Mouse (Mus musculus) midbrain, embryonic 11.5 days (tissue): ENCODE data around the gene Usp19. TPM values are rescaled to one million over a fixed set of nuclear protein-coding genes. Genes with fewer than 3 reads are reported as not detected.
A peak's percentile ranks its signal among the peaks of the same experiment; 100 is the strongest.

Source experiments
- ATAC-seq: fragments of 200-750 bp; cut with Nextera tagmentation; 2 replicates; pipeline ENCODE4 v1.8.0; 2017; ENCODE audit warnings: moderate TSS enrichment, moderate library complexity; ENCODE audit not compliant: low FRiP score
- DNase-seq: peaks from one replicate; pipeline ENCODE4 v3.0.0; 2015; ENCODE audit warnings: low spot score; ENCODE audit errors: missing footprints
- H3K27ac ChIP-seq: fragments of 300-500 bp; sonication (generic); 2 replicates; pipeline ENCODE4 v1.5.1; 2014; ENCODE audit warnings: low read depth, low read length
- H3K27me3 ChIP-seq: fragments of 300-500 bp; sonication (generic); 2 replicates; pipeline ENCODE4 v1.6.1; 2014; ENCODE audit warnings: mild to moderate bottlenecking, low read length, moderate library complexity, mixed read lengths; ENCODE audit not compliant: control insufficient read depth, insufficient read depth
- H3K36me3 ChIP-seq: fragments of 300-500 bp; sonication (generic); 2 replicates; pipeline ENCODE4 v1.6.1; 2014; ENCODE audit warnings: mild to moderate bottlenecking, low read length, moderate library complexity, mixed read lengths; ENCODE audit not compliant: control insufficient read depth, insufficient read depth
- H3K4me1 ChIP-seq: fragments of 300-500 bp; sonication (generic); 2 replicates; pipeline ENCODE4 v1.6.1; 2014; ENCODE audit warnings: low read length; ENCODE audit not compliant: control insufficient read depth, insufficient read depth
- H3K4me2 ChIP-seq: fragments of 300-500 bp; sonication (generic); 2 replicates; pipeline ENCODE4 v1.6.1; 2014; ENCODE audit warnings: mild to moderate bottlenecking, moderate library complexity
- H3K4me3 ChIP-seq: fragments of 300-500 bp; sonication (generic); 2 replicates; pipeline ENCODE4 v1.5.1; 2014; ENCODE audit warnings: low read depth, low read length
- H3K9ac ChIP-seq: fragments of 300-500 bp; sonication (generic); 2 replicates; pipeline ENCODE4 v1.6.1; 2014; ENCODE audit warnings: low read length
- H3K9me3 ChIP-seq: fragments of 300-500 bp; sonication (generic); 2 replicates; pipeline ENCODE4 v1.6.1; 2016; ENCODE audit warnings: low read length; ENCODE audit not compliant: control insufficient read depth
- WGBS: fragments of 180-500 bp; shearing (Covaris S2); extraction: QIAGEN DNeasy Blood & Tissue Kit; methylation state at CpG from one replicate; pipeline ENCODE4 v1.1.7; 2014; 5-methylcytosine and 5-hydroxymethylcytosine counted together
- polyA plus RNA-seq: library from polyadenylated mRNA; unstranded; fragments of >200 nt; fragmentation: Nextera tagmentation; extraction: Ambion mirVana; gene quantifications from 2 replicates; pipeline ENCODE4 v1.2.1, GENCODE M21; 2014

Usp19 gene
- polyA plus RNA-seq: 62.2 and 63.0 TPM in 2 replicates

DNA sequence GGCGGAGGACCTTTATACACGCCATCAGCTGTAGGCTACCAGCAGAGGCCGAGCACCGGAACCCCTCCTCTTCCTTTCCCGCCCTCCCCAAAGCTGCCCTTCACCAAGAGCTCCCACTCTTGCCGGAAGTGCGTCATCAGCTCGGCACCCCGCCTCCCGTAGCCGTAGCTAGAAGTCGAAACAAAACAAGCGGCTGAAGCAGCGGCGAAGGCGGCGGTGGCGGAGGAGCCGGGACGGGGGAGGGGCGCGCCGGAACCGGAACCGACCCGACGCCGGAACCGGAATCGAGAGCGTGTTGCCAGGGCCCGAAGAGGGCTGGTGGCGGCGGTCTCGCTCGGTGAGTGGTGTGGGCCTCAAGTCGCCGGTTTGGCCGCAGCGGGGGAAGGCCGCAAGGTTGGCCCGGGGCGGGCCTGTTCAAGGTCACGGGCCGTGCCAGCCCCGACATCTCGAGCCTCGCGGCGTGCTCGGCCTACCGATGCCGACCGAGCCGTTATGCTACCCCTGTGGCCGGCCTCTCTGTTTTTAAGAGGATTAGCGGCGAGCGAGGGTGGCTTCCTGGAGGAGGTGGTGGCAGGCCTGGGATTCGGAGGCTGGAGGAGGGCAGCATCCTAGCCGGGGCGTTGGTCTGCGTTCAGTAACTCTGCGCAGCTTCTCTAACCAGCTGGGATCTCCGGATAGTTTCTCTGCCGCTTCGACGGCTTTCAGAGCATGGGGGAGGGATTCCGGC, at the start of gene Usp19:
Gene Usp19 (plus strand): TSS at position 44 of the 727 bp plus-strand sequence.
- ATAC-seq: peak; percentile 95
- under 1% methylated on average over 69 of the region's 69 CpGs for WGBS
- H3K4me2 ChIP-seq: peak within 1 kb of the TSS; percentile 68

DNA sequence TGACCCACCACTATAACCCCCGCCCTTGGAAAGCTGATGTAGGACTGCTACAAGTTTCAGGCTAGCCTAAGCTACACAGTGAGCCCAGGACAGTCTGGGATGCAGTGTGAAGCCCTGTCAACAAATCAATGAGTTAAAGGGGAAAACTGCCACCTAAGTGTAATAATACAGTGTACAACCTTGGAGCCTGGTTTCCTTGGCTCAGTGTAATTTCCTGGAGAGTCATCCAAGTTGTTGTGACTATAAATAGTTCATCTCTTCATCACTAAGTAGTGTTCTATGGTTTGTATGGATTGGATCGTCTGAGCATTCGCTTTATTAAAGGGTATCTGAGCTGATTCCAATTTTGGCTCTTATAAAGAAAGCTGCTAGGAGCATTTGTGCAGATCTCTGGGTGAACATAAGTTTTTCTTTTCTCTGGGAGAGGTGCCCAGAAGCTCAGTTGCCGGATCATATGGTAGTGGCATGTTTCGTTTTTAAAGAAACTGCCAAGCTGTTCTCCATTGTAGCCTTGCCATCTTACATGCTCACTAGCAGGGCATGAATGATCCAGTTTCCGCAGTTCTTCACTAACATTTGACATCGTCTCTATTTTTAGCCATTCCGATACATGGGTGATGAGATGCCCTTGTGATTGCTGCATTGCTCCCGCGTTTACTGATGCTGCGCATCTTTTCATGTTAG, 49.0 kb upstream of the Usp19 start:
- ATAC-seq (no peak), DNase-seq (peak; percentile 49)

More for the DNA sequence above, at the start of gene Usp19:
- peak within 1 kb of the TSS; percentile 99 for H3K4me3 ChIP-seq
- H3K27me3 ChIP-seq: no peaks in the 10 kb centered on the region
- peaks cover 15% of the 10 kb centered on the region for H3K4me1 ChIP-seq
- H3K9ac ChIP-seq: peak within 1 kb of the TSS; percentile 94
- peak within 1 kb of the TSS; percentile 92 for H3K27ac ChIP-seq
- DNase-seq: peak; percentile 99
- peaks cover 32% of the 10 kb centered on the region for H3K36me3 ChIP-seq
- no peaks in the 10 kb centered on the region for H3K9me3 ChIP-seq

DNA sequence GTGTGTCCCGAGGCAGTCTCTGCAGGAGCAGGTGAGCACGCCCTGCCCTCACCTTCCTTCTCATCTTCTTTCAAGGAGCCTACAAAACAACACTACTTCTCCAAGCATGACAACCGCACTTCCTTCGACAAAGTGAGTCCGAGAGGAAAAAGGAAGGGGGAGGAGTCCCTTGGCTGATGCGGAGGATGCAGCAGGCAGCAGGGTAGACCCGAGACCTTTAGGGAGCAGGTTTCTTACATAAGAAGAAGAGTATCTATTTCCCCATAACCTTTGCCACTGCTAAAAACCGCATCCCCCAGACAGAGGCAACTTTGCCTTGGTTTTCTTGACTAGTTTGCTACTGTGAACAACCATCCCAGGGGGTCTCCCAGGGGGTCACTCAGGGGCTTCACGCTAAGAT, 45.3 kb upstream of the Usp19 start:
- no peak for ATAC-seq
- WGBS: 73% methylated on average over 9 of the region's 9 CpGs
- Histone ChIP-seq H3K27ac (no peak overlapping the region), H3K9ac (no peak overlapping the region), H3K4me3 (no peak overlapping the region), H3K4me1 (peaks cover 17% of the 10 kb centered on the region), H3K27me3 (no peaks in the 10 kb centered on the region), H3K4me2 (no peak overlapping the region), H3K36me3 (no peaks in the 10 kb centered on the region), H3K9me3 (no peaks in the 10 kb centered on the region)
- peak; percentile 49 for DNase-seq

More for the DNA sequence above, 49.0 kb upstream of the Usp19 start:
- Histone ChIP-seq H3K4me2 (no peak overlapping the region), H3K36me3 (no peaks in the 10 kb centered on the region), H3K4me3 (no peak overlapping the region), H3K4me1 (peaks cover under 1% of the 10 kb centered on the region; the same call in 1 of the 2 replicates), H3K9ac (no peak overlapping the region), H3K27me3 (no peaks in the 10 kb centered on the region), H3K9me3 (no peaks in the 10 kb centered on the region), H3K27ac (no peak overlapping the region)
- 93% methylated on average over 11 of the region's 11 CpGs for WGBS

DNA sequence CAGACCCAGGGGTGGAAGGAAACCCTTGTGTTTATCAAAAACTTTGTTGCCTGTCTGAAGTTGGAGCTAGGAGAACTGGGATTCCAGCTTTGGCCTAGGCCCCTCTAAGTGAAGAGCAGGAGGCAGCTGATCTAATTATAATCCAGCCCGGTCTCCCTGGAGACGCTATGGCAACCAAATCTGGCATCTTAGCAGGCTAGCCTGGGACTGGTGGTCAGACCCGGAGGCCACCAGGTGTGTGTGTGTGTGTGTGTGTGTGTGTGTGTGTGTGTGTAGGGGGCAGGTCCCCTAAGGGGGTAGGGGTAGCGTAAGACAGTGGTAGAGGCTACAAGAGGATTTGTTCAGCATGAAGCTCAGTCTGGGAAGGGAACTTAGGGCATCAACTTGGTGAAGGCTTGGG, 40.5 kb upstream of the Usp19 start:
- DNase-seq (peak; percentile 99), ATAC-seq (peak; percentile 80)
- Histone ChIP-seq H3K27ac (peak overlapping the region; percentile 90), H3K9ac (peak overlapping the region; percentile 11; the same call in 1 of the 2 replicates), H3K27me3 (no peaks in the 10 kb centered on the region), H3K4me1 (peaks cover 37% of the 10 kb centered on the region), H3K4me3 (peak overlapping the region; percentile 12; the same call in 1 of the 2 replicates), H3K9me3 (no peaks in the 10 kb centered on the region), H3K4me2 (peak overlapping the region; percentile 94), H3K36me3 (no peaks in the 10 kb centered on the region)
- WGBS: 18% methylated on average over 4 of the region's 4 CpGs

DNA sequence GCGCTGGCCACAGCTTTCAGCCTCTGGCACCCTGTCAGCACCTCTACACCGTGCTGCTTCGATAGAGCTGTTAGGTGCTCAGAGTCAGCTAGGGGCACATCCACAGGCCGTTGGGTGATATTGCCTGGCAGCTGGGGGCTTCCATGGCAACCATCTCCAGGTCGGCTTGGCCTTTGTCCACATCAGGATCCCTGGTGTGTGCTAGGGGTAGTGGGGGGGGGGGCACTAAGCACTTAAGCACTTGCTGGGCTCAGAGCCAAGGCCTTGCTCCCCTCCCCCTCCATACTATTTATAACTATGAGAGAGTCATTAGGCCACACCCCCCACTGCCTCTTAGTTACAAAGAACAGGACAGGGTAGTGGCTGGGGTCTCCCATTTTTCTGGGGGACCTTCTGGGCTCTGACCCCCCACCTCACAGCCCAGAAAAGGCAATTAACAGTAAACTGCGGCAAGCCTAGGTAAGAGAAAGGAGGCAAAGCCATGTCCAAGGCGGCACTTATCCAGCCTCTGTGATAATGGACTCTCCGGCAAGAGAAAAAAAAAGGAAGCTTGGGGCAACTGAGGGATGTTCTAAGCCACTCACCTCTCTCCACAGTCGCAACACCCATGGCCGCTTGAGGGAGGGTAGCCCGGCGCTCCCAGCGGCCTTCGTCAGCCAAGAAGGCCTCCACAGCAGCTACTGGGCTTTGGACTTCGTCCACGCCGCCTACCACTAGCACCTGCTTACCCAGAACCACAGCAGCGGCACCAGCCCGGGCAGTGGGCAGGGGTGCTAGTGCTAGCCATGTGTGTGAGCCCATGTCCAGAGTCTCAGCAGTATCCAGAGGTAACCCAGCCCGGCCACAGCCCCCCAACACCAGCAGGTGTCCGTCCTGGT, 39.9 kb upstream of the Usp19 start:
- peak overlapping the region; percentile 90 for H3K27ac ChIP-seq
- DNase-seq (peak; percentile 92), ATAC-seq (peak; percentile 78)
- no peaks in the 10 kb centered on the region for H3K9me3 ChIP-seq
- peaks cover 37% of the 10 kb centered on the region for H3K4me1 ChIP-seq
- H3K9ac ChIP-seq: peak overlapping the region; percentile 11; the same call in 1 of the 2 replicates
- WGBS: 57% methylated on average over 21 of the region's 21 CpGs
- no peaks in the 10 kb centered on the region for H3K36me3 ChIP-seq
- no peaks in the 10 kb centered on the region for H3K27me3 ChIP-seq
- peak overlapping the region; percentile 94 for H3K4me2 ChIP-seq
- H3K4me3 ChIP-seq: peak overlapping the region; percentile 12; the same call in 1 of the 2 replicates

DNA sequence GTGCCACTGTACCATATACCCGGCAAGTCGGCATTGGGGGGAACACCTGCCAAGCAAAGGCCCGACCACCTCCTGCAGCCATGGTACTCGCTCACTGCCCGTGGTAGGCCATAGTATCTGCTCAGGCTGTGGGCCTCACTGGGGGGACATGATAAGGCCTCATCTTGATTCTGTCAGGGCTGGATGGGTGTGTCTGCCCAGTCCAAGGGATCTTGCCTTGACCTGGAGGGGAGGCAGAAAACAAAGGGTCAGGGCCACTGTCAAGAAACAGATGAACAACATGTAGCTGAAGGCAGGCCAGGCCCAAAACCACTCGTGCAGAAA, 39.3 kb upstream of the Usp19 start:
- no peak for ATAC-seq
- Histone ChIP-seq H3K4me1 (peaks cover 37% of the 10 kb centered on the region), H3K9ac (peak overlapping the region; percentile 10; the same call in 1 of the 2 replicates), H3K9me3 (no peaks in the 10 kb centered on the region), H3K4me3 (peak overlapping the region; percentile 57; the same call in 1 of the 2 replicates), H3K27me3 (no peaks in the 10 kb centered on the region), H3K4me2 (peak overlapping the region; percentile 94), H3K27ac (peak overlapping the region; percentile 90), H3K36me3 (no peaks in the 10 kb centered on the region)
- DNase-seq: no peak
- 87% methylated on average over 6 of the region's 6 CpGs for WGBS

DNA sequence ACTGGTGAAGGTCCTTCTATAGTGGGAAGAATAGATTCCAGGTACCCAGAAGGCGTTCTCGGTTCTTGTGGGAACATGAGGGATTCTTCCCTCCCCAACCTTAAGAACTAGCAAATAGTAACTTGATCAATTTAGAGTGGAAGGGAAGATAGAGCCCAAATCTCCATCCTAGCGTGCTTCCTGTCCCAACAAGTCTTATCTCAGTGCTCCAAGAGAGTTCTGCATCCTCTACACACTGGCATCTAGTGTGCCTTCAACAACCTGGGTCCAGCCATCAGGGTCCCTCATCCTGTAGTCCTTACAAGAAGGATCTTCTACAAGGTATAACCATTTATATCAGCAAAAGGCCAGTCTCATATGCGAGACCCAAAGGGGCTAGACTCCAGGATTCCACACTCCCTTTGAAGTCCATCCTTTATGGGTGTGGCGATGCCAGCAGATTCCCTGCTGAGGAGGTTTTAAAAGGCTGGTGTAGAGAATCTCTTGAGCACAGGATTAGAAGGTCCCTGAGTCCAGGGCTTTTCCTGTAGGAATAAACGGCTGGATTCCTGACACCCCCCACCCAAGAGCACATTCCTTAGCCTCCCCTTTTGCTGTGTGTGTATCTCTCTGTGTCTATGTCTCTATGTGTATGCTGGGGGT, 38.8 kb upstream of the Usp19 start:
- 47% methylated on average over 6 of the region's 6 CpGs for WGBS
- DNase-seq: peak; percentile 84
- Histone ChIP-seq H3K36me3 (no peaks in the 10 kb centered on the region), H3K4me3 (peak overlapping the region; percentile 57), H3K4me1 (peaks cover 37% of the 10 kb centered on the region), H3K27me3 (no peaks in the 10 kb centered on the region), H3K4me2 (peak overlapping the region; percentile 94), H3K9me3 (no peaks in the 10 kb centered on the region), H3K27ac (no peak overlapping the region), H3K9ac (peak overlapping the region; percentile 75)
- ATAC-seq: no peak

DNA sequence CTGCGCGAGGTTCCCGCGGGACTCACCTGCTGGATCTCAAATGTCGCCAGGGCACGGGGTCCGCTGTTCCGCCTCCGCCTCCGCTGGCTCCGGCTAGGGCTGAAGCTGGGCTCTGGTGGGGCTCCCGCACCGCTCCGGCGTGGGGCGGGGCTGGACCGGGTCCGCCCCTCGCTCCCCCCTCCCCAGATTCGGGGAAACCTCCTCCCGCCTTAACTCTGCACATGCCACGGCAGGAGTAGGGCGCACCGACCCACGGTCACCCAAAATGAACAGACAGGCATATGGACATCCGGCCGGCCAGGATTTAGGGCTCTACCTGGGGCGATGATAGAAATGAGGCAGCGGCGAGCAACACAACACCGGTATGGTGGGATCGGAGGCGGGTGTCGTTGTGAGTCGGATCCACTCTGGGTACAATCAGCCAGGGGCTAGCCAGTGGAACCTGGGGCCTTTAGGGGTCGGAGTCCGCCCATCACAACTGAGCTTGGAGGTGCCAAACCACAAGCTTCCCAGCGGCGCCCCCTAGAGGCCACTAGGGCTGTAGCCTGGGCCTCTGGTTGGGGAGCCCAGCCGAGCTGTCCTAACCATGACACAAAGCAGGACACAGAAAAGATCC, 38.0 kb upstream of the Usp19 start:
- Histone ChIP-seq H3K27ac (peak overlapping the region; percentile 21), H3K9ac (peak overlapping the region; percentile 75), H3K4me3 (peak overlapping the region; percentile 57), H3K4me1 (peaks cover 37% of the 10 kb centered on the region), H3K36me3 (no peaks in the 10 kb centered on the region), H3K9me3 (no peaks in the 10 kb centered on the region), H3K4me2 (peak overlapping the region; percentile 94), H3K27me3 (no peaks in the 10 kb centered on the region)
- DNase-seq (peak; percentile 99), ATAC-seq (peak; percentile 76)
- under 1% methylated on average over 40 of the region's 40 CpGs for WGBS
